Mouse (Mus musculus): ENCODE data around the gene Nmd3.

GRCm38 (mm10) chr3:69763630-69764565 is 42.1 kb downstream of the Nmd3 start:
- TF ChIP-seq TAL1 (IDR thresholded peaks at IDR 0.05; ENCODE audit: low read length) = no peak
- TF ChIP-seq GATA1 (IDR thresholded peaks at IDR 0.05; ENCODE audit: low read length) = no peak
